Mouse (Mus musculus) spleen, adult 2 months (tissue): Measurements from ENCODE around the gene Kat6b.

Experiments
- CTCF ChIP-seq: fragments of 200-500 bp; IDR thresholded peaks from 2 replicates; pipeline ENCODE4 v1.5.1; 2011; ENCODE audit warnings: mild to moderate bottlenecking, inconsistent platforms; ENCODE audit not compliant: insufficient read depth, insufficient read length, insufficient replicate concordance; ENCODE audit errors: extremely low read depth
- POLR2A ChIP-seq: fragments of 200-500 bp; IDR thresholded peaks from 2 replicates; pipeline ENCODE4 v1.6.1; 2011; ENCODE audit warnings: low read depth, low read length, inconsistent platforms

- TF ChIP-seq CTCF (no peak), POLR2A (no peak)
Observed at GRCm38 (mm10) chr14:21462398-21462797, 18.8 kb upstream of the Kat6b start.
